Mouse (Mus musculus): Measurements from ENCODE around the gene Igsf10. TPM values are rescaled to one million over a fixed set of nuclear protein-coding genes. Genes with fewer than 3 reads are reported as not detected.

Igsf10 gene
- polyA plus RNA-seq, 1 experiment, result 3.5 TPM

GRCm38 (mm10) chr3:59295699-59296562 lies 48.3 kb downstream of the Igsf10 start:
- TF ChIP-seq CTCF (IDR thresholded peaks at IDR 0.05; ENCODE audit: insufficient read depth, low read length) (no peak), POLR2A (IDR thresholded peaks at IDR 0.05; ENCODE audit: borderline replicate concordance, extremely low read depth, low read depth, low read length) (no peak)
- Histone ChIP-seq H3K4me1 (ENCODE audit: control insufficient read depth, insufficient read depth, low read length) (no peaks in the 10 kb centered on the region), H3K4me3 (replicated peaks; ENCODE audit: extremely low read depth, low read depth, low read length) (no peak overlapping the region)
- 80% methylated on average over 16 of the region's 16 CpGs for WGBS
- no peak for DNase-seq

- Histone ChIP-seq H3K4me3 (replicated peaks; ENCODE audit: extremely low read depth, low read depth, low read length) (no peak overlapping the region), H3K4me1 (ENCODE audit: control insufficient read depth, insufficient read depth, low read length) (no peaks in the 10 kb centered on the region)
- TF ChIP-seq CTCF (IDR thresholded peaks at IDR 0.05; ENCODE audit: insufficient read depth, low read length), result no peak
- 84% methylated on average over 5 of the region's 5 CpGs for WGBS
- DNase-seq, result no peak
Observed at GRCm38 (mm10) chr3:59293437-59294199, 50.6 kb downstream of the Igsf10 start.

- no peak overlapping the region for H3K4me3 ChIP-seq (replicated peaks; ENCODE audit: extremely low read depth, low read depth, low read length)
- WGBS, result 33% methylated on average over 2 of the region's 2 CpGs
- TF ChIP-seq CTCF (IDR thresholded peaks at IDR 0.05; ENCODE audit: insufficient read depth, low read length) (no peak), POLR2A (IDR thresholded peaks at IDR 0.05; ENCODE audit: borderline replicate concordance, extremely low read depth, low read depth, low read length) (no peak)
- no peaks in the 10 kb centered on the region for H3K4me1 ChIP-seq (ENCODE audit: control insufficient read depth, insufficient read depth, low read length)
- no peak for DNase-seq
Observed at GRCm38 (mm10) chr3:59290551-59290950, 53.6 kb downstream of the Igsf10 start.

GRCm38 (mm10) chr3:59278620-59279019 lies 65.6 kb downstream of the Igsf10 start:
- no peak overlapping the region for H3K4me3 ChIP-seq (replicated peaks; ENCODE audit: extremely low read depth, low read depth, low read length)
- no peak for DNase-seq
- H3K4me1 ChIP-seq (ENCODE audit: control insufficient read depth, insufficient read depth, low read length), result no peaks in the 10 kb centered on the region
- TF ChIP-seq CTCF (IDR thresholded peaks at IDR 0.05; ENCODE audit: insufficient read depth, low read length) (no peak), POLR2A (IDR thresholded peaks at IDR 0.05; ENCODE audit: borderline replicate concordance, extremely low read depth, low read depth, low read length) (no peak)

GRCm38 (mm10) chr3:59278254-59278533 lies 66.0 kb downstream of the Igsf10 start:
- Histone ChIP-seq H3K4me3 (replicated peaks; ENCODE audit: extremely low read depth, low read depth, low read length) (no peak overlapping the region), H3K4me1 (ENCODE audit: control insufficient read depth, insufficient read depth, low read length) (no peaks in the 10 kb centered on the region)
- TF ChIP-seq POLR2A (IDR thresholded peaks at IDR 0.05; ENCODE audit: borderline replicate concordance, extremely low read depth, low read depth, low read length), result no peak
- whole genome bisulfite sequencing, result 94% methylated on average over 3 of the region's 3 CpGs
- no peak for DNase-seq

- no peak for DNase-seq
- TF ChIP-seq POLR2A (IDR thresholded peaks at IDR 0.05; ENCODE audit: borderline replicate concordance, extremely low read depth, low read depth, low read length) (no peak), CTCF (IDR thresholded peaks at IDR 0.05; ENCODE audit: insufficient read depth, low read length) (no peak)
- WGBS, result 52% methylated on average over 3 of the region's 3 CpGs
- no peaks in the 10 kb centered on the region for H3K4me1 ChIP-seq (ENCODE audit: control insufficient read depth, insufficient read depth, low read length)
- no peak overlapping the region for H3K4me3 ChIP-seq (replicated peaks; ENCODE audit: extremely low read depth, low read depth, low read length)
Observed at GRCm38 (mm10) chr3:59277502-59278253, 66.5 kb downstream of the Igsf10 start.

GRCm38 (mm10) chr3:59270811-59271210 lies 73.4 kb downstream of the Igsf10 start:
- no peak for DNase-seq
- no peaks in the 10 kb centered on the region for H3K4me1 ChIP-seq (ENCODE audit: control insufficient read depth, insufficient read depth, low read length)
- WGBS, result 94% methylated on average over 6 of the region's 6 CpGs
- H3K4me3 ChIP-seq (replicated peaks; ENCODE audit: extremely low read depth, low read depth, low read length), result no peak overlapping the region
- TF ChIP-seq CTCF (IDR thresholded peaks at IDR 0.05; ENCODE audit: insufficient read depth, low read length) (no peak), POLR2A (IDR thresholded peaks at IDR 0.05; ENCODE audit: borderline replicate concordance, extremely low read depth, low read depth, low read length) (no peak)

Other genes with a start within 250 kb of the Igsf10 start
- gene Gpr171, start 242.6 kb downstream of the Igsf10 start, polyA plus RNA-seq (2012; rRNA removed), result 0.86 and 0.90 TPM in 2 replicates
- gene P2ry14, start 190.8 kb downstream of the Igsf10 start, polyA plus RNA-seq (2012; rRNA removed), result 4.6 and 8.0 TPM in 2 replicates
- gene Gpr87, start 149.3 kb downstream of the Igsf10 start, polyA plus RNA-seq (2012; rRNA removed), result 5.2 TPM in 1 of 2 replicates, not detected in the other
- gene P2ry13, start 133.5 kb downstream of the Igsf10 start, polyA plus RNA-seq (2012; rRNA removed), result 3.0 TPM in 2 replicates
- gene P2ry12, start 81.5 kb downstream of the Igsf10 start, polyA plus RNA-seq (2012; rRNA removed), result 3.0 and 4.6 TPM in 2 replicates